ENCODE assay signal across 8 mouse cellular contexts in the genomic region with DNA sequence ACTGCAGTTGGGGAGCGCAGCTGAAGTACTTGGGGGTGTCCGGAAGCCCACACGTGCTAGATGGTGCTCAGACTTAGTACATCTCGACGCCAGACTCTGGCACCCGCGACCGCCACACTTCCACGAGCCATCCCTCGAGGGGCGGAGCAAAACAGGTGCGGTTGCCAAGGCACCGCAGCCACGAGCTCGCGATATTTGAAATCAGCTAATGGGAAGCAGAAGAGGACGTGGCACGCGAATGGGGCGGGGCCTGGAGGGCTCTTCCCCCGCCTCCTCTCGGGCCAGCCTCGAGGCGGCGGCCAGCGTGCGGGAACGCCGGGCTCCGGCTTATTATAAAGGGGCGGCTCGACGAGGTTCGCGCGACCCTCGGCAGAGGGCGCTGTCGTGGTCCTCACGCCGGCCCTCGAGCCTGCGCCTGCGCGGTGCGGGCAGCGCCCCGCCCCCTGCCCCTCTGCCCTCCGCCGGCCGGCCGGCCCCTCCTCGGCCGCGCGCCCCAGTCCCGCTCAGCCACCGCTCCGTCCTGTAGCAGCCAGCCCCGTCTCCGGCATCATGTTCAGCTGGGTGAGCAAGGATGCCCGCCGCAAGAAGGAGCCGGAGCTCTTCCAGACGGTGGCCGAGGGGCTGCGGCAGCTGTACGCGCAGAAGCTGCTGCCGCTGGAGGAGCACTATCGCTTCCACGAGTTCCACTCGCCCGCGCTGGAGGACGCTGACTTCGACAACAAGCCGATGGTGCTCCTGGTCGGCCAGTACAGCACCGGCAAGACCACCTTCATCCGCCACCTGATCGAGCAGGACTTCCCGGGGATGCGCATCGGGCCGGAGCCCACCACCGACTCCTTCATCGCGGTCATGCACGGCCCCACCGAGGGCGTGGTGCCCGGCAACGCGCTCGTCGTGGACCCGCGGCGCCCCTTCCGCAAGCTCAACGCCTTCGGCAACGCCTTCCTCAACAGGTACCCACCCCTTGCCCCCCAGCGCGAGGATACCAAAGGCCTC. TPM values are rescaled to one million over a fixed set of nuclear protein-coding genes. Genes with fewer than 3 reads are reported as not detected.
DNase-seq lines count a peak whose midpoint lies in the region; ATAC-seq lines count a peak whose summit lies in the region.

A gene (plus strand): TSS at position 300 of the 996 bp plus-strand sequence.

- DNase-seq in T-cell, adult 2 months (ENCODE audit: low spot score) = peak; percentile 97
- peak; percentile 96 to 97 for DNase-seq in cerebellum, postnatal 36 days
- DNase-seq in gastrocnemius, adult 18-20 months (ENCODE audit: low spot score) = peak; percentile 98
- peak; percentile 89 to 95 for DNase-seq in left cerebral cortex, adult 18-20 months (ENCODE audit: low spot score in 2 of 2)
- DNase-seq in right cerebral cortex, adult 18-20 months = peak; percentile 97
- peak; percentile 84 for DNase-seq in urinary bladder, postnatal 10 days (ENCODE audit: low spot score)

- peaks cover 31% of the 10 kb centered on the region for H3K4me1 ChIP-seq in hindbrain, embryonic 16.5 days (ENCODE audit: control insufficient read depth, insufficient read depth, low read depth, low read length)

- peak; percentile 98 for ATAC-seq in hindbrain, embryonic 16.5 days

- under 1% methylated on average over 99 of the region's 106 CpGs for WGBS in hindbrain, embryonic 16.5 days
- 1% methylated on average over 91 of the region's 106 CpGs for WGBS in macrophage (ENCODE audit: missing documents)

- H3K27ac ChIP-seq in hindbrain, embryonic 16.5 days (ENCODE audit: low read depth, low read length) = peak within 1 kb of the TSS; percentile 80
- peak within 1 kb of the TSS; percentile 98 for H3K27ac ChIP-seq in macrophage

- peak within 1 kb of the TSS; percentile 85 for H3K4me3 ChIP-seq in hindbrain, embryonic 16.5 days (ENCODE audit: low read length)
- H3K4me3 ChIP-seq in macrophage (ENCODE audit: inconsistent target) = peak within 1 kb of the TSS; percentile 83

- H3K9me3 ChIP-seq in hindbrain, embryonic 16.5 days (ENCODE audit: control insufficient read depth, low read length) = no peaks in the 10 kb centered on the region

- H3K36me3 ChIP-seq in hindbrain, embryonic 16.5 days (ENCODE audit: control insufficient read depth, insufficient read depth, low read length) = peaks cover 9% of the 10 kb centered on the region
- peaks cover 11% of the 10 kb centered on the region; the same call in 1 of the 2 replicates for H3K36me3 ChIP-seq in macrophage (ENCODE audit: inconsistent target)

- H3K4me2 ChIP-seq in hindbrain, embryonic 16.5 days (ENCODE audit: low read length) = peak within 1 kb of the TSS; percentile 99

- peak within 1 kb of the TSS; percentile 77 for H3K9ac ChIP-seq in hindbrain, embryonic 16.5 days (ENCODE audit: low read depth, low read length)

- peaks cover 49% of the 10 kb centered on the region for H3K79me2 ChIP-seq in macrophage (ENCODE audit: inconsistent target)

- H3K27me3 ChIP-seq in hindbrain, embryonic 16.5 days (replicated peaks; ENCODE audit: control insufficient read depth, insufficient read depth, low read length) = no peaks in the 10 kb centered on the region

RNA-seq across cellular contexts. Expression of the gene that starts here (rescaled TPM):
- total RNA-seq in gastrocnemius, adult 18-20 months (2021) = 10 to 100 TPM; 30.2 to 40.3 TPM
- 105 and 113 TPM in 2 replicates for polyA plus RNA-seq in hindbrain, embryonic 16.5 days (2015; fragmentation: Nextera tagmentation; extraction: Ambion mirVana)
- total RNA-seq in left cerebral cortex, adult 18-20 months (2021) = 10 to 100 TPM; 36.8 to 39.0 TPM
- total RNA-seq in macrophage (2018; cell fraction: chromatin; rRNA removed) = 1,000 to 10,000 TPM in 4 of 26 experiments, 100 to 1,000 TPM in 20, 10 to 100 TPM in 2; 36.6 to 1,396 (median 780) TPM
- 100 to 1,000 TPM in 20 of 26 experiments, 10 to 100 TPM in 6; 47.9 to 723 (median 253) TPM for total RNA-seq in macrophage (2018; cell fraction: cytosol; rRNA removed)
- total RNA-seq in macrophage (2018; cell fraction: nucleus; rRNA removed) = 1,000 to 10,000 TPM in 5 of 26 experiments, 100 to 1,000 TPM in 20, 10 to 100 TPM in 1; 56.7 to 1,172 (median 683) TPM
- polyA plus RNA-seq in macrophage (2018) = 42.9 to 146 TPM (median 81.6 TPM) in 3 replicates

Comparison
In these comparisons a context has a peak if more than half of its experiments do, and no peak if none do; other contexts are left out.
1. Peak in every context shown above with its lines: DNase-seq, ATAC-seq, H3K4me3 ChIP-seq and H3K27ac ChIP-seq.